In genomic region chr6:30132399-30132798, GRCm38 (mm10) we compare ENCODE assay signal across 25 mouse cellular contexts.
DNase-seq lines count a peak whose midpoint lies in the region; ATAC-seq and TF ChIP-seq lines count a peak whose summit lies in the region.
"Had no signal": no experiment of that assay in that cellular context is flagged by ENCODE, and none has a peak within 500 bp of the region (broad histone marks: within the 10 kb centered on the region; RNA-seq: fewer than 3 reads in every experiment).

No protein-coding gene starts in this region.

- H3K9ac ChIP-seq in liver, embryonic 12.5 days, result no peak overlapping the region
- H3K9ac ChIP-seq in liver, postnatal 0 days (replicated peaks), result no peak overlapping the region
- H3K9ac ChIP-seq in liver, embryonic 14.5 days (replicated peaks), result no peak overlapping the region
- H3K9ac ChIP-seq: forebrain, embryonic 13.5 days; heart, embryonic 12.5 days; heart, embryonic 15.5 days; hindbrain, embryonic 14.5 days had no signal

- no peak for TF ChIP-seq POLR2A in cerebellum, adult 2 months (IDR thresholded peaks at IDR 0.05; ENCODE audit: borderline replicate concordance, insufficient read depth, low read length)

- peaks cover 32% of the 10 kb centered on the region for H3K4me1 ChIP-seq in liver, embryonic 12.5 days
- peaks cover 5% of the 10 kb centered on the region for H3K4me1 ChIP-seq in liver, postnatal 0 days (ENCODE audit: insufficient read depth)
- H3K4me1 ChIP-seq in liver, embryonic 14.5 days (replicated peaks; ENCODE audit: control insufficient read depth in 2 of 2, insufficient read depth in 2 of 2, low read length in 1 of 2), result peaks cover 4 to 10% of the 10 kb centered on the region in 2 experiments
- no peaks in the 10 kb centered on the region for H3K4me1 ChIP-seq in cerebellum, adult 2 months (ENCODE audit: control insufficient read depth, insufficient read depth, low read length)
- H3K4me1 ChIP-seq: heart, embryonic 15.5 days had no signal

- H3K9me3 ChIP-seq in liver, embryonic 12.5 days (replicated peaks), result no peaks in the 10 kb centered on the region
- H3K9me3 ChIP-seq in liver, postnatal 0 days (ENCODE audit: low read length), result no peaks in the 10 kb centered on the region
- H3K9me3 ChIP-seq in liver, embryonic 14.5 days (ENCODE audit: control insufficient read depth, low read length), result no peaks in the 10 kb centered on the region
- H3K9me3 ChIP-seq: forebrain, embryonic 10.5 days; forebrain, embryonic 13.5 days; heart, embryonic 12.5 days; heart, embryonic 15.5 days had no signal

- DNase-seq in liver, postnatal 0 days, result no peak
- no peak for DNase-seq in liver, embryonic 14.5 days (ENCODE audit: low read depth in 3 of 3, low spot score in 3 of 3)
- no peak for DNase-seq in cerebellum, adult 2 months
- DNase-seq: adrenal gland, adult 8-10 months; adrenal gland, postnatal 25 days; cerebellum, adult 11-12 months; cerebellum, adult 9-10 months; cerebellum, postnatal 14 days; gastrocnemius, postnatal 10 days; gastrocnemius, postnatal 36 days; heart, adult 18-20 months; heart, postnatal 10 days; heart, postnatal 4 days had no signal

- TF ChIP-seq CTCF in liver, postnatal 0 days (IDR thresholded peaks at IDR 0.05; ENCODE audit: low read depth), result no peak
- TF ChIP-seq CTCF in liver, embryonic 14.5 days (IDR thresholded peaks at IDR 0.05; ENCODE audit: low read depth), result no peak
- no peak for TF ChIP-seq CTCF in cerebellum, adult 2 months (IDR thresholded peaks at IDR 0.05; ENCODE audit: borderline replicate concordance, insufficient read depth, low read depth, low read length)

- peaks cover 78% of the 10 kb centered on the region for H3K36me3 ChIP-seq in liver, embryonic 12.5 days
- peaks cover 49% of the 10 kb centered on the region for H3K36me3 ChIP-seq in liver, postnatal 0 days (replicated peaks; ENCODE audit: insufficient read depth, low read length)
- peaks cover 24% of the 10 kb centered on the region for H3K36me3 ChIP-seq in liver, embryonic 14.5 days (replicated peaks; ENCODE audit: control insufficient read depth, insufficient read depth, low read depth)

- no peak overlapping the region for H3K4me2 ChIP-seq in liver, embryonic 12.5 days
- H3K4me2 ChIP-seq in liver, postnatal 0 days (ENCODE audit: low read depth, low read length), result no peak overlapping the region
- H3K4me2 ChIP-seq in liver, embryonic 14.5 days (ENCODE audit: low read depth), result no peak overlapping the region
- H3K4me2 ChIP-seq: forebrain, embryonic 13.5 days; heart, embryonic 12.5 days; heart, embryonic 15.5 days; hindbrain, embryonic 14.5 days had no signal

- no peak overlapping the region for H3K4me3 ChIP-seq in liver, embryonic 12.5 days
- H3K4me3 ChIP-seq in liver, postnatal 0 days (ENCODE audit: low read depth, low read length), result no peak overlapping the region
- no peak overlapping the region for H3K4me3 ChIP-seq in liver, embryonic 14.5 days (ENCODE audit: insufficient read depth in 1 of 2, low read depth in 2 of 2, low read length in 2 of 2)
- no peak overlapping the region for H3K4me3 ChIP-seq in cerebellum, adult 2 months (replicated peaks; ENCODE audit: insufficient read depth, low read depth, low read length)
- H3K4me3 ChIP-seq: forebrain, embryonic 10.5 days; forebrain, embryonic 13.5 days; heart, embryonic 12.5 days; heart, embryonic 15.5 days had no signal

- H3K27me3 ChIP-seq in liver, embryonic 12.5 days (replicated peaks), result no peaks in the 10 kb centered on the region
- H3K27me3 ChIP-seq in liver, postnatal 0 days (ENCODE audit: insufficient read depth, low read length), result no peaks in the 10 kb centered on the region
- no peaks in the 10 kb centered on the region for H3K27me3 ChIP-seq in liver, embryonic 14.5 days (ENCODE audit: control insufficient read depth, insufficient read depth, low read length)
- no peaks in the 10 kb centered on the region for H3K27me3 ChIP-seq in cerebellum, adult 2 months (ENCODE audit: control insufficient read depth, insufficient read depth, low read length)
- H3K27me3 ChIP-seq: forebrain, embryonic 13.5 days; heart, embryonic 12.5 days; heart, embryonic 15.5 days had no signal

- ATAC-seq in liver, embryonic 12.5 days, result peak; percentile 68
- ATAC-seq in liver, postnatal 0 days, result no peak
- ATAC-seq in liver, embryonic 14.5 days (ENCODE audit: insufficient read depth), result peak; percentile 60
- peak; percentile 40 for ATAC-seq in megakaryocyte progenitor cell, adult 5-6 weeks (replicated peaks; ENCODE audit: poor library complexity)
- no peak for ATAC-seq in granulocyte monocyte progenitor cell, adult 5-6 weeks (replicated peaks; ENCODE audit: poor library complexity, severe bottlenecking)
- ATAC-seq: activated CD4-positive, CD25-positive, alpha-beta regulatory T cell, adult 4 months; CD4-positive, CD25-positive, alpha-beta regulatory T cell, adult 4 months; forebrain, embryonic 13.5 days; forebrain, embryonic 16.5 days; hindbrain, postnatal 0 days had no signal

- WGBS in liver, embryonic 12.5 days (ENCODE audit: insufficient replicate concordance), result 26% methylated on average over 3 of the region's 3 CpGs
- WGBS in liver, postnatal 0 days (ENCODE audit: insufficient replicate concordance), result 56% methylated on average over 3 of the region's 3 CpGs
- 19% methylated on average over 3 of the region's 3 CpGs for WGBS in liver, embryonic 14.5 days (ENCODE audit: insufficient replicate concordance)
- 92% methylated on average over 3 of the region's 3 CpGs for WGBS in cerebellum, adult 2 months

- no peak for TF ChIP-seq EP300 in liver, postnatal 0 days (IDR thresholded peaks at IDR 0.05; ENCODE audit: low read depth)
- TF ChIP-seq EP300 in liver, embryonic 14.5 days (IDR thresholded peaks at IDR 0.05; ENCODE audit: low read depth), result peak; percentile 40; the same call in 1 of the 2 replicates

- H3K27ac ChIP-seq in liver, embryonic 12.5 days, result no peak overlapping the region
- H3K27ac ChIP-seq in liver, postnatal 0 days (ENCODE audit: low read depth), result no peak overlapping the region
- H3K27ac ChIP-seq in liver, embryonic 14.5 days, result no peak overlapping the region
- H3K27ac ChIP-seq in cerebellum, adult 2 months (ENCODE audit: insufficient read depth, low read length), result no peak overlapping the region
- H3K27ac ChIP-seq: forebrain, embryonic 10.5 days; forebrain, embryonic 13.5 days; heart, embryonic 15.5 days; hindbrain, embryonic 14.5 days; hindbrain, postnatal 0 days had no signal

Comparison
In these comparisons a context has a peak if more than half of its experiments do, and no peak if none do; other contexts are left out.
1. ATAC-seq: peak in liver, embryonic 12.5 days (single experiment), liver, embryonic 14.5 days (single experiment) and megakaryocyte progenitor cell, adult 5-6 weeks (single experiment); none in liver, postnatal 0 days (single experiment) and granulocyte monocyte progenitor cell, adult 5-6 weeks (single experiment).